Mouse (Mus musculus): ENCODE measurements at regions not wholly inside any gene's neighbourhood (a gene's known extent, or its start where the extent isn't known, plus 50 kb on each side); places are given as distances from the start of the nearest gene placed in this dataset.
"Not testable (repeated sequence)": the region's sequence is repeated elsewhere in the genome, so short reads cannot be mapped to it uniquely, and the experiment has no call there.

- DNase-seq = peak in 1 of 2 experiments; percentile 11
Observed at GRCm38 (mm10) chr12:61989471-61989870, 466.5 kb downstream of the Lrfn5 start.

- not testable (repeated sequence) for DNase-seq
Observed at GRCm38 (mm10) chr12:61993858-61994257, 470.9 kb downstream of the Lrfn5 start.

- no peak for DNase-seq
Observed at GRCm38 (mm10) chr12:61994294-61994693, 471.3 kb downstream of the Lrfn5 start.

- no peak for DNase-seq
Observed at GRCm38 (mm10) chr12:62013351-62013750, 490.4 kb downstream of the Lrfn5 start.

GRCm38 (mm10) chr12:62017676-62018075 is 494.7 kb downstream of the Lrfn5 start:
- not testable (repeated sequence) for DNase-seq

Measured in cerebellum, postnatal 36 days (tissue).